Comparison of ENCODE assay signal across 16 mouse cellular contexts in the genomic region with DNA sequence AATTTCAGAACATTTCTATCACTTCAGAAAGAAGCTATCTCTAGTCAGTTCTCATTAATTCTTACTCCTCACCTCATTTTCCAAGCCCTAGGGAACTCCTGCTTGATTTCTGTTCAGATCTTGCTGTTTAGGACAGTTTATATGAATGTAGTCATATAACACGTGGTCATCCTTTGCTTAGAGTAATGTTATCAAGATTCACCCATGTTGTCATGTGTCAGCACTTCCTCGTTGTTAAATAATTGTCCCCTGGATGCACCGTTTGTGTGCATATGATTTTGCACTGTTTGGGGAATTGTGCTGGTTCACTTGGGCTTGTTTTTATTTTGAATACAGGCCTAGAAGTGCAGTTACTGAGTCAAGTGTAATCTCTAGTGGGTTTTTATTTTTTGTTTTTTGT.
"Had no signal": no experiment of that assay in that cellular context is flagged by ENCODE, and none has a peak within 500 bp of the region (broad histone marks: within the 10 kb centered on the region; RNA-seq: fewer than 3 reads in every experiment).

No protein-coding gene starts in this region.

- H3K27me3 ChIP-seq: neural tube, embryonic 13.5 days; neural tube, embryonic 15.5 days; stomach, embryonic 15.5 days had no signal

- H3K9me3 ChIP-seq: neural tube, embryonic 13.5 days; neural tube, embryonic 15.5 days; stomach, embryonic 15.5 days had no signal

- H3K4me2 ChIP-seq: neural tube, embryonic 13.5 days; neural tube, embryonic 15.5 days; stomach, embryonic 15.5 days had no signal

- H3K9ac ChIP-seq: neural tube, embryonic 13.5 days; neural tube, embryonic 15.5 days; stomach, embryonic 15.5 days had no signal

- H3K4me1 ChIP-seq: neural tube, embryonic 13.5 days; neural tube, embryonic 15.5 days; stomach, embryonic 15.5 days had no signal

- DNase-seq: retina, postnatal 1 day; right cerebral cortex, adult 18-20 months; right cerebral cortex, postnatal 14 days; right cerebral cortex, postnatal 25 days; right cerebral cortex, postnatal 4 days; spleen, adult 18-20 months; thymus, adult 18-20 months; thymus, adult 2 months; thymus, postnatal 14 days; thymus, postnatal 25 days; thymus, postnatal 36 days; thymus, postnatal 4 days had no signal

- H3K4me3 ChIP-seq: neural tube, embryonic 13.5 days; neural tube, embryonic 15.5 days; stomach, embryonic 15.5 days had no signal

- H3K27ac ChIP-seq: neural tube, embryonic 13.5 days; neural tube, embryonic 15.5 days; stomach, embryonic 15.5 days; stomach, postnatal 0 days had no signal
